Mouse (Mus musculus) testis, adult 2 months (tissue): ENCODE results near the gene Serinc5.

Experiments used
- CTCF ChIP-seq: fragments of 200-500 bp; IDR thresholded peaks from 2 replicates; pipeline ENCODE4 v1.5.1; 2012; ENCODE audit warnings: low read depth, mild to moderate bottlenecking, inconsistent platforms, low read length, moderate library complexity; ENCODE audit not compliant: control insufficient read depth, insufficient read depth, insufficient replicate concordance
- POLR2A ChIP-seq: fragments of 200-500 bp; IDR thresholded peaks from 2 replicates; pipeline ENCODE4 v1.6.1; 2012; ENCODE audit warnings: low read depth, mild to moderate bottlenecking, inconsistent platforms, low read length, moderate library complexity; ENCODE audit not compliant: control insufficient read depth

DNA sequence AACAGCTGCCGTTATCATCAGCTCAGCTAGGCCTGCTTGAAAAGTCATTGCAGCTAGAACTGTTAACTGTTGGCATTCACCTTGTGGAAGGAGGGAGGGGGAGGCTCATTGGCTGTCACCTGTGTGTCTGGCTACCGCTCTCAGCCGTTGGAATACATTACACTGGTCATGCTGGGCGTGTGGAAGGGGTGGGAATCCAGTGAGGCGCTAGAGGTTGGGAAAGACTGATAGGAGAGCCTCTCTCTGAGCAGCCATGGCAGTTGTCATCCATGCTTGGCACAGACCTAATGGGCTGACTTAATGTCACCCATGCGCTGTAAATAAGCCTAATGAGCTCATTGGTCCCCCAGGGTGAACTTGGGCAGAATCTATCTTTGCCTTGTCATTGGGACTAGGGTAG, 120.9 kb downstream of the Serinc5 start:
- TF ChIP-seq CTCF (no peak), POLR2A (no peak)
